Mouse (Mus musculus) macrophage (primary cell): ENCODE measurements around the gene Gart. TPM values are rescaled to one million over a fixed set of nuclear protein-coding genes. Genes with fewer than 3 reads are reported as not detected.

ENCODE experiments used
- H3K27ac ChIP-seq: fragments of 350-480 bp; formaldehyde crosslinking; 2 replicates; pipeline ENCODE4 v1.9.0; 2021
- H3K36me3 ChIP-seq: fragments of 350-480 bp; formaldehyde crosslinking; 2 replicates; pipeline ENCODE4 v1.9.0; 2021; ENCODE audit errors: inconsistent target
- H3K4me3 ChIP-seq: fragments of 350-480 bp; formaldehyde crosslinking; 2 replicates; pipeline ENCODE4 v1.9.0; 2021; ENCODE audit errors: inconsistent target
- H3K79me2 ChIP-seq: fragments of 350-480 bp; formaldehyde crosslinking; 2 replicates; pipeline ENCODE4 v1.9.0; 2021; ENCODE audit errors: inconsistent target
- WGBS: methylation state at CpG from one replicate; pipeline ENCODE4 v1.1.7; 2026; ENCODE audit warnings: inconsistent platforms; ENCODE audit not compliant: missing documents; 5-methylcytosine and 5-hydroxymethylcytosine counted together
- polyA plus RNA-seq: library from polyadenylated mRNA; stranded (reverse); fragments of 250-400 nt; gene quantifications from 3 replicates; pipeline ENCODE4 v1.2.4, GENCODE M21; 2018; ENCODE audit warnings: inconsistent platforms
- total RNA-seq, 78 experiments: library from RNA; depleted of rRNA; stranded (reverse); fragments of 250-400 nt; gene quantifications; 1 replicate in 9 of 78; 2 replicates in 24 of 78; 3 replicates in 43 of 78; 4 replicates in 2 of 78; pipeline ENCODE4 v1.2.4; 2018; ENCODE audit warnings: inconsistent platforms in 56 of 78

Gene Gart
- total RNA-seq (2018; cell fraction: chromatin; rRNA removed) = 10 to 100 TPM in 24 of 26 experiments, 1 to 10 TPM in 2; 4.2 to 55.6 (median 24.0) TPM
- 10 to 100 TPM; 20.1 to 46.3 (median 32.6) TPM for total RNA-seq (2018; cell fraction: cytosol; rRNA removed)
- total RNA-seq (2018; cell fraction: nucleus; rRNA removed) = 10 to 100 TPM; 12.5 to 83.1 (median 29.6) TPM
- polyA plus RNA-seq = 25.7 to 72.6 TPM (median 28.7 TPM) in 3 replicates

GRCm38 (mm10) chr16:91646681-91647419 is at the start of gene Gart:
Gene Gart, minus strand, starts transcription at chr16:91646952.
- H3K4me3 ChIP-seq = peak within 1 kb of the TSS; percentile 87
- peak within 1 kb of the TSS; percentile 99 for H3K27ac ChIP-seq
- peaks cover 88% of the 10 kb centered on the region for H3K79me2 ChIP-seq
- H3K36me3 ChIP-seq = peaks cover 5% of the 10 kb centered on the region
- under 1% methylated on average over 57 of the region's 59 CpGs for WGBS

- WGBS = 47% methylated on average over 8 of the region's 8 CpGs
- Histone ChIP-seq H3K36me3 (peaks cover 24% of the 10 kb centered on the region), H3K27ac (no peak overlapping the region), H3K79me2 (no peaks in the 10 kb centered on the region), H3K4me3 (no peak overlapping the region)
Measured at GRCm38 (mm10) chr16:91695108-91695755, 48.5 kb upstream of the Gart start.

- H3K4me3 ChIP-seq = no peak overlapping the region
- 35% methylated on average over 14 of the region's 14 CpGs for WGBS
- H3K79me2 ChIP-seq = no peaks in the 10 kb centered on the region
- H3K27ac ChIP-seq = no peak overlapping the region
- H3K36me3 ChIP-seq = peaks cover 24% of the 10 kb centered on the region
Measured at GRCm38 (mm10) chr16:91694455-91695084, 47.8 kb upstream of the Gart start.

GRCm38 (mm10) chr16:91689791-91690190 is 43.0 kb upstream of the Gart start:
- H3K27ac ChIP-seq = no peak overlapping the region
- H3K36me3 ChIP-seq = no peaks in the 10 kb centered on the region; the same call in 1 of the 2 replicates
- no peaks in the 10 kb centered on the region; the same call in 1 of the 2 replicates for H3K79me2 ChIP-seq
- H3K4me3 ChIP-seq = no peak overlapping the region
- WGBS = 63% methylated on average over 7 of the region's 7 CpGs

GRCm38 (mm10) chr16:91688619-91689334 is 42.0 kb upstream of the Gart start, which contains the start of gene Donson:
Gene Donson, minus strand, starts transcription at chr16:91688770.
- H3K79me2 ChIP-seq = no peaks in the 10 kb centered on the region; the same call in 1 of the 2 replicates
- under 1% methylated on average over 65 of the region's 71 CpGs for WGBS
- H3K4me3 ChIP-seq = peak within 1 kb of the TSS; percentile 41
- H3K27ac ChIP-seq = 0 out of 2 replicates have a peak within 1 kb of the TSS, but pooled peaks have one; percentile 12
- H3K36me3 ChIP-seq = peaks cover 4% of the 10 kb centered on the region; the same call in 1 of the 2 replicates

GRCm38 (mm10) chr16:91688023-91688618 is 41.4 kb upstream of the Gart start:
- Histone ChIP-seq H3K27ac (no peak overlapping the region), H3K79me2 (no peaks in the 10 kb centered on the region; the same call in 1 of the 2 replicates), H3K36me3 (peaks cover 8% of the 10 kb centered on the region; the same call in 1 of the 2 replicates), H3K4me3 (peak overlapping the region; percentile 30)
- WGBS = 2% methylated on average over 40 of the region's 51 CpGs

- H3K27ac ChIP-seq = no peak overlapping the region
- peaks cover 11% of the 10 kb centered on the region; the same call in 1 of the 2 replicates for H3K36me3 ChIP-seq
- no peak overlapping the region for H3K4me3 ChIP-seq
- 74% methylated on average over 5 of the region's 5 CpGs for WGBS
- no peaks in the 10 kb centered on the region; the same call in 1 of the 2 replicates for H3K79me2 ChIP-seq
Measured at GRCm38 (mm10) chr16:91686369-91686768, 39.6 kb upstream of the Gart start.

- 15% methylated on average over 5 of the region's 5 CpGs for WGBS
Measured at GRCm38 (mm10) chr16:91685526-91685925, 38.8 kb upstream of the Gart start.

GRCm38 (mm10) chr16:91680656-91681055 is 33.9 kb upstream of the Gart start:
- peaks cover 7% of the 10 kb centered on the region; the same call in 1 of the 2 replicates for H3K79me2 ChIP-seq
- H3K27ac ChIP-seq = no peak overlapping the region
- peaks cover 55% of the 10 kb centered on the region for H3K36me3 ChIP-seq
- WGBS = 82% methylated on average over 5 of the region's 5 CpGs
- H3K4me3 ChIP-seq = no peak overlapping the region

More at GRCm38 (mm10) chr16:91685526-91685925, 38.8 kb upstream of the Gart start:
- H3K79me2 ChIP-seq = no peaks in the 10 kb centered on the region; the same call in 1 of the 2 replicates
- H3K36me3 ChIP-seq = peaks cover 11% of the 10 kb centered on the region; the same call in 1 of the 2 replicates
- H3K27ac ChIP-seq = 0 out of 2 replicates have a peak overlapping the region, but pooled peaks have one; percentile 4
- H3K4me3 ChIP-seq = no peak overlapping the region

- H3K79me2 ChIP-seq = peaks cover 27% of the 10 kb centered on the region; the same call in 1 of the 2 replicates
- H3K36me3 ChIP-seq = peaks cover 72% of the 10 kb centered on the region
- no peak overlapping the region for H3K4me3 ChIP-seq
- 60% methylated on average over 5 of the region's 5 CpGs for WGBS
- H3K27ac ChIP-seq = no peak overlapping the region
Measured at GRCm38 (mm10) chr16:91678147-91678911, 31.6 kb upstream of the Gart start.

GRCm38 (mm10) chr16:91674500-91674899 is 27.7 kb upstream of the Gart start:
- 93% methylated on average over 4 of the region's 4 CpGs for WGBS

GRCm38 (mm10) chr16:91663795-91664194 is 17.0 kb upstream of the Gart start:
- Histone ChIP-seq H3K36me3 (peaks cover 89% of the 10 kb centered on the region), H3K79me2 (peaks cover 100% of the 10 kb centered on the region), H3K27ac (no peak overlapping the region), H3K4me3 (no peak overlapping the region)
- 100% methylated on average over 3 of the region's 3 CpGs for WGBS

More at GRCm38 (mm10) chr16:91674500-91674899, 27.7 kb upstream of the Gart start:
- Histone ChIP-seq H3K4me3 (no peak overlapping the region), H3K79me2 (peaks cover 65% of the 10 kb centered on the region), H3K27ac (no peak overlapping the region), H3K36me3 (peaks cover 97% of the 10 kb centered on the region)

GRCm38 (mm10) chr16:91662336-91662735 is 15.6 kb upstream of the Gart start:
- Histone ChIP-seq H3K79me2 (peaks cover 100% of the 10 kb centered on the region), H3K36me3 (peaks cover 90% of the 10 kb centered on the region), H3K27ac (no peak overlapping the region), H3K4me3 (no peak overlapping the region)
- WGBS = 95% methylated on average over 16 of the region's 16 CpGs
